Mouse (Mus musculus) neural tube, embryonic 13.5 days (tissue): ENCODE data around the gene Tubb2b. TPM values are rescaled to one million over a fixed set of nuclear protein-coding genes. Genes with fewer than 3 reads are reported as not detected.

Experiments used
- ATAC-seq: fragments of 200-750 bp; cut with Nextera tagmentation; 2 replicates; pipeline ENCODE4 v1.8.0; 2017; ENCODE audit warnings: low read depth, mild to moderate bottlenecking, moderate TSS enrichment, moderate library complexity
- H3K27ac ChIP-seq: fragments of 300-500 bp; sonication (generic); replicated peaks from 2 replicates; pipeline ENCODE4 v1.5.1; 2015; ENCODE audit warnings: moderate library complexity, mild to moderate bottlenecking, inconsistent platforms
- H3K27me3 ChIP-seq: fragments of 300-500 bp; sonication (generic); 2 replicates; pipeline ENCODE4 v1.6.1; 2015; ENCODE audit warnings: mild to moderate bottlenecking, inconsistent platforms
- H3K36me3 ChIP-seq: fragments of 300-500 bp; sonication (generic); 2 replicates; pipeline ENCODE4 v1.6.1; 2015; ENCODE audit warnings: mild to moderate bottlenecking, inconsistent platforms
- H3K4me1 ChIP-seq: fragments of 300-500 bp; sonication (generic); replicated peaks from 2 replicates; pipeline ENCODE4 v1.6.1; 2015; ENCODE audit warnings: inconsistent platforms
- H3K4me2 ChIP-seq: fragments of 300-500 bp; sonication (generic); 2 replicates; pipeline ENCODE4 v1.6.1; 2015; ENCODE audit warnings: inconsistent platforms, mild to moderate bottlenecking, moderate library complexity
- H3K4me3 ChIP-seq: fragments of 300-500 bp; sonication (generic); 2 replicates; pipeline ENCODE4 v1.5.1; 2015; ENCODE audit warnings: mild to moderate bottlenecking, inconsistent platforms
- H3K9ac ChIP-seq: fragments of 300-500 bp; sonication (generic); 2 replicates; pipeline ENCODE4 v1.6.1; 2015; ENCODE audit warnings: moderate library complexity, mild to moderate bottlenecking, inconsistent platforms
- H3K9me3 ChIP-seq: fragments of 300-500 bp; sonication (generic); 2 replicates; pipeline ENCODE4 v1.6.1; 2016; ENCODE audit warnings: inconsistent platforms
- WGBS: fragments of 180-500 bp; shearing (Covaris S2); methylation state at CpG from one replicate; pipeline ENCODE4 v1.1.7; 2015; 5-methylcytosine and 5-hydroxymethylcytosine counted together
- polyA plus RNA-seq: library from polyadenylated mRNA; unstranded; fragments of >200 nt; fragmentation: Nextera tagmentation; extraction: Ambion mirVana; gene quantifications from 2 replicates; pipeline ENCODE4 v1.2.1, GENCODE M21; 2015

Tubb2b gene
- polyA plus RNA-seq, 1 experiment from 2014 or later: 732 TPM

DNA sequence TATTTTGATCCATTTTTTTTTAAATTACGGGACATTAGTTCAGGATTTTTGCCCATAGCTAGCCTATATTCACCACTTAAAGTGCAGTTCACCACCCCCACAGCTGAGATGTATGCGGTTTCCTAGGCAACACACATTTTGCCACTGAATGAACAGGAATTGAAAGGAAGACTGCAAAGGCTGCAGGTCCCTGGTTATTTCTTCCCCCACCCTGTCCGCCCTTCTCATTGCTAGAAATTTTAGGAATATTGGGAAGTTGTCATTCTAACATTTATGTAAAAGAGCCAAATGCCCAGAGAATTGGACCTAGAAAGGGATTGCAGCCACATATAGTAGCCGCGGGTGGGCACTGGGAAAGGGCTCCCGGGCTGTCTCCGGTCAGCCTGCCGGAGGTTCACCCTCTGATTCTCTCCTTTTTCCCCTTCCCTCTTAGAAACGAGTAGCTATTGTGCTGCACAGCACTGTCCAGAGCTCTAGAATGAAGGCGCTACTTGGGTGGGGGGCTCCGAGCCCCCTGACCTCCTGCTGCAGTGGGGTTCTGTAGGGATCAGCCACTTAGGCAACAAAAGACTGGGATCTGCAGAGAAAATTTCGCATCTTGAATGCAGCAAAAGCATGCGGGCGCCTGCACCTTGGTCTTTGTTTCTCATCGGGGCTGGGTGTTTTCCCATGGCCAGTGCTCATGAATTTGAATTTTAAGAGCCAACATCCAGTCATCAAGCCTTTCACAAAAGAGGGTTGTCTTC is 3.2 kb upstream of the Tubb2b start:
- WGBS: 2% methylated on average over 15 of the region's 15 CpGs
- peaks cover 64% of the 10 kb centered on the region for H3K4me1 ChIP-seq

DNA sequence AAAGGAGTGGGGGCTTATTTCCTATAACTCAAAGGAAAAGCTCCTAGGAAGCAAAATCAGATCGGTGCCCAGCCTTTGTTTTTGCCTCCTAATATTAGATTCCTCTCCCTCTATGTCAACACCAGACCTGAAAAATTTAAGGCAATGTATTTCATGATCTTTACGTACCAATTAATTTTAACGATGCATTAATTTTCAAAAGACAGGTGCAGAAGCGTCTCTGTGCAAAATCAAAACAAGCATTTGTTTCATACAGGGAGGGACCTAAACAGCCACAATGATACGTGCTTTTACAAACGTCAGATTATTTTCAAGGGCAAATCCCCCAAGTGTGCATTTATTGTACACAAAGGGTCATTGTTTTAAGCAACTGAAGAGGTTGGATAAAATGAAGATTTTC is 2.6 kb upstream of the Tubb2b start:
- 4% methylated on average over 6 of the region's 6 CpGs for WGBS
- H3K9ac ChIP-seq: peak overlapping the region; percentile 100
- peaks cover 60% of the 10 kb centered on the region for H3K4me1 ChIP-seq
- peaks cover 7% of the 10 kb centered on the region; the same call in 1 of the 2 replicates for H3K36me3 ChIP-seq
- H3K4me3 ChIP-seq: peak overlapping the region; percentile 95
- peak overlapping the region; percentile 100 for H3K27ac ChIP-seq
- peak overlapping the region; percentile 89 for H3K4me2 ChIP-seq
- H3K27me3 ChIP-seq: no peaks in the 10 kb centered on the region
- no peak for ATAC-seq
- no peaks in the 10 kb centered on the region for H3K9me3 ChIP-seq

More for the DNA sequence above, 3.2 kb upstream of the Tubb2b start:
- Histone ChIP-seq H3K4me2 (peak overlapping the region; percentile 89), H3K9me3 (no peaks in the 10 kb centered on the region), H3K9ac (peak overlapping the region; percentile 100), H3K4me3 (peak overlapping the region; percentile 95), H3K36me3 (peaks cover 4% of the 10 kb centered on the region; the same call in 1 of the 2 replicates), H3K27ac (peak overlapping the region; percentile 100), H3K27me3 (no peaks in the 10 kb centered on the region)
- no peak for ATAC-seq

DNA sequence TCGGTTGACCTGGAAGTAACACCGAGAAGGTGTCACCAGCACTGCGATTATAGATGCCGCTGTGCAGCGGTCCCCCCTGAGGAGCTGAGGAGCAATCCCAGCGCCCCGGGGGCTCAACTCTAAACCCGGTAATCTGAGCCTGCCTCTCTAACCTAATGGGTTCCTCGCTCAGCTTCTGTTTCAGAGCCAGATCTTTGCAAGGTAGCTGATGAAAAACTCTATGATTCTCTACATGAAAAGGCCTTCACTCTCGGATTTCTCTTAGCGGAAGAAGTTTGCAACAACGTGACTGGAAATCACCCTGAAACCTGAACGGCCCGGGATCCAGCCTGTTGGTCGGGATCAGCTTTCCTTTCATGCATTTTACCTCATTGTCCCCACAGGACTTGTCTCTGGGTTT is 2.0 kb upstream of the Tubb2b start:
- peaks cover 7% of the 10 kb centered on the region; the same call in 1 of the 2 replicates for H3K36me3 ChIP-seq
- no peaks in the 10 kb centered on the region for H3K9me3 ChIP-seq

DNA sequence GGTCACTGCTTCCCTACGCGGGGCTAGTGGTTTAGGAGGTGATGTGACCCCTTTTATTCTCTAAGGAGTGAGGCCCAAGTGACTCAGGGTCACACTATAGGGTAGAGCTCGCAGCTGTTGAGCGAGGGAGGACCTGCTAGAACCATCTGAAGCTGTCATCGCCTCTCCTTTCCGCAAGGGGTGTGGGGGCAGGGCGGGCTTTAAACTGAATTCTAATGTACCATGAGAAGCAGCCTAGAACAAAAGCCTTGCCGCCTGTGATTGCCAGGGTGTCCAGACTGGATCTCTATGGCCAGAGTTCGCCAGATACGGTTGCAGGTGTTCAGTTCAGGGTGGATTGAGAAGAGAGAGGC is 1.4 kb upstream of the Tubb2b start:
- peaks cover 9% of the 10 kb centered on the region for H3K36me3 ChIP-seq
- peak overlapping the region; percentile 95 for H3K4me3 ChIP-seq
- peak overlapping the region; percentile 100 for H3K27ac ChIP-seq
- WGBS: 2% methylated on average over 10 of the region's 10 CpGs
- H3K9ac ChIP-seq: peak overlapping the region; percentile 100
- no peaks in the 10 kb centered on the region for H3K9me3 ChIP-seq
- H3K4me2 ChIP-seq: peak overlapping the region; percentile 89
- H3K4me1 ChIP-seq: peaks cover 48% of the 10 kb centered on the region
- ATAC-seq: peak; percentile 36
- H3K27me3 ChIP-seq: no peaks in the 10 kb centered on the region

More for the DNA sequence above, 2.0 kb upstream of the Tubb2b start:
- peak overlapping the region; percentile 95 for H3K4me3 ChIP-seq
- peaks cover 55% of the 10 kb centered on the region for H3K4me1 ChIP-seq
- H3K27ac ChIP-seq: peak overlapping the region; percentile 100
- H3K4me2 ChIP-seq: peak overlapping the region; percentile 89
- H3K9ac ChIP-seq: peak overlapping the region; percentile 100
- WGBS: 1% methylated on average over 15 of the region's 15 CpGs
- no peaks in the 10 kb centered on the region for H3K27me3 ChIP-seq
- ATAC-seq: no peak

DNA sequence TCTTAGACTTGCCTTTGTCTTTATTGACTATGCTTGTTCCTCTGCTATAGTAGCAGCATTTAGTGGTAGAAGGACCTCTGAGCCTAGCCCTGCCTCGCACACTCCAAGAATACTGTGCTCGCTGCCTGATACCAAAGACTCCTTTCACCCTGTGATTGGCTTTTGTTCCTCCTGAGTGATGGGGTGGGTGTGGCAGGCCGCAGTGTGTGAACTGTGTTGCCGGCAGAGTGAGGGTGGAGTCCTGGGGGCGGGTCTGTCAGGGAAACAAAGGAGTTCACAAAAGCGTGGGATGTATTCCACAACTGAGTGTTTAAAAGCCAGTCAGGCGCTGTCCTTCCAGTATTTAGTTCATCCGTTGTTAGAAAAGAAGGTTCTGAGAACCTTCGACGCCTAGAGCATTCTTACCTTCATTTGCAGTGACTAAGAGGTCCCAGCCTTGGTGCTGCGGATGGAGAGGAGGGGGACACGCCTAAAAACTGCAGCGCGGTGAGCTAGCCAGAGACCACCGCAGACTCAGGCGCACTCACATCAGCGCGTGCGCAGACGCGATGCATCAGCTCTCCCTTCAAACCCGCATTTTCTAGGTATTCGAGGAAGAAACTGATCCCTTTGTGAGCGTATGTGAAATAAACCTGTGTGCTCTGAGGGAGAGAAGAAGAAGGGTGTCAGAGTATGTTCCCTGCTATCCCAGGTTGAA is 893 bp upstream of the Tubb2b start:
- Histone ChIP-seq H3K4me2 (peak overlapping the region; percentile 89), H3K4me3 (peak overlapping the region; percentile 95), H3K27me3 (no peaks in the 10 kb centered on the region), H3K9ac (peak overlapping the region; percentile 100), H3K4me1 (peaks cover 43% of the 10 kb centered on the region), H3K36me3 (peaks cover 13% of the 10 kb centered on the region), H3K9me3 (no peaks in the 10 kb centered on the region), H3K27ac (peak overlapping the region; percentile 100)
- ATAC-seq: peak; percentile 82
- WGBS: under 1% methylated on average over 24 of the region's 24 CpGs

DNA sequence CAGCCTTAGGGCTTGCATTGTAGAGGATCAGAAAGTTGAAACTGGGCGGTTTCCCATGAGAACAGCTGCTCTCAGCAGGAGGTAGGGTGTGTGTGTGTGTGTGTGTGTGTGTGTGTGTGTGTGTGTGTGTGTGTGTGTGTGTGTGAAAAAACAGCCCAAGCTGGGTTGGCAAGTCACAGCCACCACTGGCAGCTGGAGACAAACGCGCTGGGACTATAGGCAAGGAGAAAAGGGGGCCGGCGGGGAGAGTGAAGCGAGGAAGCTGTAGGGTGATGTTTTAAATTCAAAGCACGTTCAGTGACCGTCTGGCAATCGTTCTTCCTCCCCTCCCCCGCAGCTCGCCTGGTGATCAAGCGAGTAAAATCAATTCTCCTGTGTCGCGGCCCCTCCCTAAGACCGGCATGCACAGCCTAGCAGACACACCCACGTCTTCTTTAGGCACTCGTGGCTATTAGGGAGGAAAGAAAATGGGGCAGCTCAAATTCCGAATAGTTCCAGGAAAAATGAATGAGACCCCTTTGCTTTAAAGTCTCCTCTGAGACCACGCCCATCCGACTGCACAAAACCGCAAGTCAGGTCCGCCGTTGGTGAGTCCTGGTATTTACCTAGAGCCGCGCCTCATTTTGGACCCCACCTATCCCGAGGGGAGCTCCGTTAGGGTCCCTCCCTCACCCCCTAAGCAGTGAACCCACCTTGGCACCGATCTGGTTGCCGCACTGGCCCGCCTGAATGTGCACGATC is 611 bp downstream of the Tubb2b start:
- under 1% methylated on average over 31 of the region's 31 CpGs for WGBS
- H3K9ac ChIP-seq: peak overlapping the region; percentile 100
- ATAC-seq: peak; percentile 17
- peaks cover 42% of the 10 kb centered on the region for H3K4me1 ChIP-seq
- H3K4me3 ChIP-seq: peak overlapping the region; percentile 95
- H3K27me3 ChIP-seq: no peaks in the 10 kb centered on the region
- peak overlapping the region; percentile 89 for H3K4me2 ChIP-seq
- peak overlapping the region; percentile 100 for H3K27ac ChIP-seq
- H3K36me3 ChIP-seq: peaks cover 26% of the 10 kb centered on the region
- no peaks in the 10 kb centered on the region for H3K9me3 ChIP-seq

DNA sequence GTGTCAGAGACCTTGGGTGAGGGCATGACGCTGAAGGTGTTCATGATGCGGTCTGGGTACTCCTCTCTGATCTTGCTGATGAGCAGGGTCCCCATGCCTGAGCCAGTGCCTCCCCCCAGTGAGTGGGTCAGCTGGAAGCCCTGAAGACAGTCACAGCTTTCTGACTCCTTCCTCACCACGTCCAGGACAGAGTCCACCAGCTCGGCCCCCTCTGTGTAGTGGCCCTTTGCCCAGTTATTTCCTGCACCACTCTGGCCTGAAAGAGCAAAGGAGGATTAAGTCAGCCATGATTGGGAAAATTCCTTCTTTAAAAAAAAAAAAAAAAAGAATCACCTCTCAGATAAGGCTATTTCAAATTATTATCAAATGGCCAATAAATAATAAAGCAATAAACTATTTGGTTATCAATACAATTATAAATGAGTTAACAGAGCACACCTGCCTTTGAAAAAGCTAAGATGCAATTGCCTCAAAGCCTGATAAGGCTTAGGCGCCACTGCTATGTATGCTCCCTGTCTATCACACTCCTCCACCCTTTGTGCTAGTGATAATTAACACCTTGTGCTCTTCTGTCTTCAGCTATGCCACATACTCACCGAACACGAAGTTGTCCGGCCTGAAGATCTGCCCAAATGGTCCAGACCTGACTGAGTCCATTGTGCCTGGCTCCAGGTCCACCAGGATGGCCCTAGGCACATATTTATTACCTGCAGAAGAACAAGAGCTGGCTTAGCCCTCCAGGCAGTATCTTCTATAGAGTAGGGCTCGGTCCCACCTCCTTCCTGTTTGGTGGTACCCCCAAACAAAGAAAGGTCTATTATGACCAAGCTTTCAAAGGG is 1.8 kb downstream of the Tubb2b start:
- Histone ChIP-seq H3K36me3 (peaks cover 37% of the 10 kb centered on the region), H3K4me2 (peak overlapping the region; percentile 89), H3K27ac (peak overlapping the region; percentile 100), H3K9me3 (no peaks in the 10 kb centered on the region), H3K4me3 (peak overlapping the region; percentile 95), H3K4me1 (peaks cover 42% of the 10 kb centered on the region), H3K27me3 (no peaks in the 10 kb centered on the region), H3K9ac (peak overlapping the region; percentile 100)
- ATAC-seq: no peak
- 29% methylated on average over 9 of the region's 9 CpGs for WGBS

DNA sequence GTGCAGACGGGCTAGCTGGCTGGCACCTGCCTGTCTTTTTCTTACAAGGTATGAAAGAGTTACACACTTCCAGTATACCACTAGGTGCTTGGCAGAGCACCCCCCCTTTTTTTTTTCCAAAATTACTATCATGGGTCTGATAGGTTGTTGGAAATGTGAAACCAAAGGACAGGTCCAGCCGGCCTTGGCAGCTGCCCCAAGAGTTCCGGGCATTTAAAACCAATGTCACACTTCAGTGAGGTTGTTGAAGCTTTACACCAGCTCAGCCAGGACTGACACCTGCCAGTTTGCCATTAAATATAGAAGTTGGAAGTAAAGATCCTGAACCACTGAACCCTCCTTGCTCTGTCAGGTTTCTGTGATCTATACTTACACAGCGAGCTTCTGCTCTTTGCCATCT is 4.6 kb downstream of the Tubb2b start:
- Histone ChIP-seq H3K4me3 (peak overlapping the region; percentile 50), H3K36me3 (peaks cover 46% of the 10 kb centered on the region), H3K9me3 (no peaks in the 10 kb centered on the region), H3K4me2 (peak overlapping the region; percentile 98), H3K9ac (peak overlapping the region; percentile 59), H3K27ac (no peak overlapping the region), H3K27me3 (no peaks in the 10 kb centered on the region), H3K4me1 (peaks cover 37% of the 10 kb centered on the region)
- ATAC-seq: no peak
- WGBS: 47% methylated on average over 4 of the region's 4 CpGs

DNA sequence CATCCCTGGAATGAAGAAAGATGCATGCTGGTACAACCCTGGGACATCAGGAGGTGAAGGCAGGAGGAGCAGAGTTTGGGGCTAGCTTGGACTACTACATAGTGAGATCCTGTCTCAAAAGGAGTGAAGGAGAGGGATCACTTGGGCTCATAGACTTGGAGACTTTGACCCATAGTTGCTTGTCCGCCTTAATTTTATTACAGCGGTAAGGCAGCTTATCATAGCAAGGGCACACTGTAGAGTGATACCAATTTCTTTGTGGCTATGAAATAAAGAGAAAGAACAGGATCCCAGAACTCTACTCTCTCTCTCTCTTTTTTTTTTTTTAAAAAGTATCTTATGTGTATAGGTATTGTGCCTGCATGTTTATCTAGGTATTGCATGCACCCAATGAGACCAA is 9.7 kb downstream of the Tubb2b start:
- ATAC-seq: no peak
- Histone ChIP-seq H3K4me3 (no peak overlapping the region), H3K36me3 (peaks cover 29% of the 10 kb centered on the region), H3K4me1 (peaks cover 37% of the 10 kb centered on the region), H3K9ac (no peak overlapping the region), H3K27ac (no peak overlapping the region), H3K9me3 (no peaks in the 10 kb centered on the region), H3K4me2 (no peak overlapping the region), H3K27me3 (no peaks in the 10 kb centered on the region)
- WGBS: 92% methylated on average over 2 of the region's 2 CpGs

DNA sequence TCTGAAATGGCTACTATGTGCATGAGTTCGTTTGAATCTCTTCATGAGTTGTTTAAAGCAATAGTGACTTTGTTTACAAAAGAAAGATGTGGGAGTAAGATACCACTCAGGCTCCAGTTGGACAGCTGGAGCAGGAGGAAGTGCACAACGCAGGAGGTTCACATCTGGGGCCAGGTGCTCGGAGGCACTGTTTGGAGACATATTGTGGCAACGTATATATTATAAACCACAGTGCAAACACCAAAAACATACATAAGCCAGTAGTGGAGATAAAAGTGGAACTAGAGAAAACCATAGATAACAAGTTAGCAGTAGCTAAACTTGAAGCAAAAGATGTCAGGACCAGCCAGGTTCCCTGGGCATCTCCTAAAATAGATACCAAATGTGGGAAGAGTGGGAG is 10.9 kb downstream of the Tubb2b start:
- H3K9me3 ChIP-seq: no peaks in the 10 kb centered on the region
- peaks cover 17% of the 10 kb centered on the region for H3K36me3 ChIP-seq
- H3K4me2 ChIP-seq: no peak overlapping the region
- 78% methylated on average over 4 of the region's 4 CpGs for WGBS
- H3K4me3 ChIP-seq: no peak overlapping the region
- no peak for ATAC-seq
- H3K27me3 ChIP-seq: no peaks in the 10 kb centered on the region
- no peak overlapping the region for H3K9ac ChIP-seq
- H3K4me1 ChIP-seq: peaks cover 26% of the 10 kb centered on the region
- H3K27ac ChIP-seq: no peak overlapping the region

DNA sequence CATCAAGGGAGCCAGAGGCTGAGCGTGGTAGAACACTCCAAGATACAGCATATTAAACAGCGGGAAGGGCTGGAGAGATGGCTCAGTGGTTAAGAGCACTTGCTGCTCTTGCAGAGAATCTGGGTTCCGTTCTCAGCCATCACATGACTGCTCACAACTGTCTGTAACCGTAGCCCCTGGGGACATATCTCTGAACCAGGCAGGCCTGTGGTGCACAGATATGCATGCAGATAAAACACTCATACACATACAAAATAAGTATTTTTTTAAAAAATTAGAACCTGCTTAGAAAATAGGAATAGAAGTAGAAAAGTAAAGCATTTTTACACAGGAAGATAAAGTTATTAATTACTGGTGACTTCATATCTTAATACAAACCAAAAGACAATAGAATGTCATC is 11.4 kb downstream of the Tubb2b start:
- WGBS: 78% methylated on average over 4 of the region's 4 CpGs
- H3K9me3 ChIP-seq: no peaks in the 10 kb centered on the region
- no peaks in the 10 kb centered on the region for H3K27me3 ChIP-seq
- no peak overlapping the region for H3K27ac ChIP-seq
- no peak overlapping the region for H3K4me2 ChIP-seq
- H3K4me3 ChIP-seq: no peak overlapping the region
- H3K36me3 ChIP-seq: peaks cover 11% of the 10 kb centered on the region
- no peak for ATAC-seq
- no peak overlapping the region for H3K9ac ChIP-seq
- H3K4me1 ChIP-seq: peaks cover 20% of the 10 kb centered on the region
